Mouse (Mus musculus) bone marrow macrophage, adult 2 months (primary cell): Measurements from ENCODE around the gene Peli2. TPM values are rescaled to one million over a fixed set of nuclear protein-coding genes. Genes with fewer than 3 reads are reported as not detected.

Experiments used
- H3K27ac ChIP-seq: 2 replicates; pipeline ENCODE4 v1.5.1; 2012; ENCODE audit warnings: low read depth, low read length; ENCODE audit not compliant: insufficient read depth
- H3K4me1 ChIP-seq: 2 replicates; pipeline ENCODE4 v1.6.1; 2012; ENCODE audit warnings: low read length; ENCODE audit not compliant: control insufficient read depth, insufficient read depth
- H3K4me3 ChIP-seq: 2 replicates; pipeline ENCODE4 v1.5.1; 2012; ENCODE audit warnings: mild to moderate bottlenecking, low read length, moderate library complexity; ENCODE audit not compliant: insufficient read depth
- CTCF ChIP-seq: IDR thresholded peaks from 2 replicates; pipeline ENCODE4 v1.5.1; 2012; ENCODE audit warnings: low read depth, mild to moderate bottlenecking, low read length, moderate library complexity
- POLR2A ChIP-seq: IDR thresholded peaks from 2 replicates; pipeline ENCODE4 v1.6.1; 2012; ENCODE audit warnings: mild to moderate bottlenecking, low read depth, low read length, borderline replicate concordance
- polyA plus RNA-seq: library from polyadenylated mRNA; stranded (reverse); fragments of >200 nt; gene quantifications from 2 replicates; pipeline ENCODE4 v1.2.4, GENCODE M21; 2012; ENCODE audit not compliant: missing spikeins, insufficient read depth, insufficient read length

Peli2 gene
- polyA plus RNA-seq, 1 experiment = 26.3 TPM

DNA sequence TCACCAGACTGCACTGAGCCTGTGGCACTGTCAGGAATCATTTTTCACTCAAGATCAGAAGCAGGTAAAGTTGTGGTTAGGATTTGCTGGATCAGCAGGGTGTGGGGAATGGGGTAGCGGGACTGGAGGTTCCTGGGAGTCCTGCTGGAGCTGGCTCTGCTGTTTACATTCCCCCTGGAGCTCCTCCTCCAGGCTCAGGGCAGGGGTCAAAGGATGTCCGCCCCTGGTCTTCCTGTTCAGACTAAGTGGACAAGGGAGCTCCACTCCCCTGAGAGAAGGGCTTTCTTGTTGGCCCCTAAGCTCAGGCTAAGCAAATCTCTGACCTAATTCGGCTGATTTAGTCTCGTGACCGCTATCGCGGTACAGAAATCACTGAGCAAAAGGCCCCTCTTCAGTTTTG is 13.7 kb downstream of the Peli2 start:
- no peak for TF ChIP-seq POLR2A
- no peak for TF ChIP-seq CTCF
- Histone ChIP-seq H3K4me3 (no peak overlapping the region), H3K4me1 (peaks cover 77% of the 10 kb centered on the region), H3K27ac (no peak overlapping the region)

DNA sequence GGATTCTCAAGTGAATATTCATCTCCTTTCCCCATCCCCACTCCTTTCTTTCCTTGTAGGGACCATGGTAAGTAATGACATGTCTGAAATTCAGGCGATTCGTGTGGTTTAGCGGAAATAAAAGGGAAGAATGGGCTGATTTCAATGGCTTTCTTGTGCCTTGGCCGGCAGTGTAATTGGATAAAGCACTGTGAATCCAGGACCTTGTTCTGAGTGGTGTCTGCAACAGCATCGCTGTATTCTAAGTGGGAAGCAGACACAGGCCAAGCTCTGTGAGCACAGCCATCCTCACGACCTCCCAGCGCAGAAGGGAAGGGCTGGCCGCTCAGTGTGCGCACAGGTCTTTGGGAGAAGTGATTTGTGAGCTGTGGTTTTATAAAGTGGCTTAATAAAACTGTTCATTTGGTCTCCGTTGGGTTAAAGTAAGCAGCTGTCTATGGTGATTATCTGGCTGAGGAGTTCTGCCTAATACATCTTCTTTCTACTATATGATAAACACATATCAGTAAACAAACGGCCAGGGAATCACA is 15.3 kb downstream of the Peli2 start:
- no peak overlapping the region for H3K27ac ChIP-seq
- no peak overlapping the region for H3K4me3 ChIP-seq
- TF ChIP-seq CTCF (no peak), POLR2A (no peak)
- H3K4me1 ChIP-seq = peaks cover 70% of the 10 kb centered on the region

DNA sequence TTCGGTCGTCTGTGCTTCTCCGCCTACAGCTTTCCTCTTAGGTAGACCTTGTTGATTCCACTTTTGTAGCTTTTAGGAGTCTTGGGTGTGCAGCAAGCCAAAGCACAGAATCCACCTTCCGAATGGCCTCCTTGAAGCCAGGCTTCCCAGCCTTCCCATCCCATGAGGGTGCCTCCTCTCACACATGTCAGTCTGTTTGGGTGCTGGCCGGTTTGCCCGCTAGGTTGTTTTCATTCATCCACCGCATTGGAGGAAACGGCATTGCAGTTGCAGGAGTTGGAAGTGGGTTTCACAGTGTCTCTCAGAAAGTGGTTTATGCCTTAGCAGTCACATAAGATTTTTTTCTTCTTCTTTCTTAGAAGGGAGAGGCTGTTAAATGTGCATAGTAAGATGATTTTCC is 17.1 kb downstream of the Peli2 start:
- TF ChIP-seq POLR2A = no peak
- H3K4me1 ChIP-seq = peaks cover 59% of the 10 kb centered on the region
- H3K4me3 ChIP-seq = no peak overlapping the region
- peak overlapping the region; percentile 38 for H3K27ac ChIP-seq

DNA sequence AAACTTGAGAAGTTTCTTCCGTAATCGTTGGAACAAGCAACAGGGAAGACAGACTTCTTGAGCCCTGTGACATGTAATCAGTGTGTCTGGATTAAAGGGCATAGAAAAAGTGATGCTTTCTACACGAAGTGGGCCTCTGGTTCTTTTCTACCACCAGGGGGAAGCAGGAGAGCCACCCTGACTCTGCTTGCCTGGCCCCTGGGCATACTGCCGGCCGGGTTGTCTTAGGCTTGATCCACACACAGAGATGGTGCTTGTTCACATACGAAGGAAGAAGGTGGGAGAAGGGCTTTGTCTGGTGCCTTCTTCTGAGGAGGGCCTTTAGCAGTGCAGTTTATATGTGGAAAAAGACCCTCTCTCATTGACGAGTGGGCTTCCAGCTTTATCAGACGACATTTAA is 17.5 kb downstream of the Peli2 start:
- TF ChIP-seq CTCF = 0 out of 2 replicates have a peak, but pooled peaks have one; percentile 27
- TF ChIP-seq POLR2A = no peak
- H3K27ac ChIP-seq = peak overlapping the region; percentile 38
- no peak overlapping the region for H3K4me3 ChIP-seq
- H3K4me1 ChIP-seq = peaks cover 57% of the 10 kb centered on the region

DNA sequence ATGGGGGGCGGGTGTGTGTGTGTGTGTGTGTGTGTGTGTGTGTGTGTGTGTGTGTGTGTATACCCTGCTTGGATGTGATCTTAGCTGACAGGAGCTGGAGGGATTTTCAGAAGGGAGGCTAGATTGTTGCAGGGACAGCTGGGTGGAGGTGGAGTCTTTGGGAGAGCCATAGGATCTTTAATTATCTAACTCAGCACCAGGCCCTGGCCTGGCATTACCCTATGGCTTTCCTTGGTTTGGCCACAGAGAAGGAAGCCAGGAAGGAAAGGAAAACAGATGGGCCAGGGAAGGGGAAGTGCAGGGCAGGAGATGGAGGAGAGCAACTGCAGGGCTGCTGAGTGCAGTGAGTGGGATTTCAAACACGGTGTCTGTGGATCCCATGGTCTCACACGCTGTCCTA is 18.8 kb downstream of the Peli2 start:
- H3K4me1 ChIP-seq = peaks cover 44% of the 10 kb centered on the region
- peak overlapping the region; percentile 12; the same call in 1 of the 2 replicates for H3K27ac ChIP-seq
- H3K4me3 ChIP-seq = no peak overlapping the region
- TF ChIP-seq CTCF (no peak), POLR2A (no peak)

DNA sequence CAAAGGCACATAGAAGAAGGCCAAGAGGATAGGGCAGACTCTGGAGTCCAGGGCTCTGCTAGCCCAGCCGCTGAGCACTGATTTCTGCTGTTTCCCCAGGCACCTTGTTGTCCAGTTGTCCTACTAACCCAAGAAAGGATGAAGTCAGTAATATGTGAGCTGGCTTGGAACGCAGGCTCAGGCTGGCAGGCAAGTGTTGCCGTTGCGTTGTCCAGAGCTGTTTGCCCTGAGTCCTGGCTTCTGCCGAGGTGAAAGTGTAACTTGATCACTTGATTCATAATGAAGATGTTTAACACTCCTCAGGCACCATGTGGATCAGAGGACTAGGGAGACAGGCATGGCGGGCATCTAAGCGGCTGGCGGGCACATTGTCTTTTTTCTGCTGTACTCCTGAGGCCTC is 21.1 kb downstream of the Peli2 start:
- H3K4me1 ChIP-seq = peaks cover 31% of the 10 kb centered on the region
- no peak for TF ChIP-seq POLR2A
- TF ChIP-seq CTCF = no peak
- no peak overlapping the region for H3K4me3 ChIP-seq
- H3K27ac ChIP-seq = no peak overlapping the region

DNA sequence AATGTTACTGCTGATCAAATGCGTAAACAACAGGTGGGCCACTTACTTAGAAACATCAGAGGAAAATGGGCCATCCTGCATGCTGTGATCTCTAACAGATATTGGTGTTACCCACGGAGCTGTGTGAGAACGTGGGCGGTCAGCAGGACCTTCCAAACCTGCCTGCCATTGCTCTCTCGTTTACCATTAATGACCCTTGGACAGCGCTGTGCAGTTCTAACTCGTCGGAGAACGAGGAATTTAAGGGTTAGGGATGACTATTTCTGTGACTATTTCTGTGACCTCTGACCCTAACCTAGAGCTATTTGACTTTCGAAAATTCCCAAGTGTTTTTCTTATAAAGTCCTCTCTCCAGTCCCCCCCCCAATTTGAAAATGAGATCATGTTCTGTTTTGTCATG is 22.1 kb downstream of the Peli2 start:
- Histone ChIP-seq H3K4me1 (peaks cover 21% of the 10 kb centered on the region), H3K4me3 (no peak overlapping the region), H3K27ac (no peak overlapping the region)
- no peak for TF ChIP-seq CTCF
- TF ChIP-seq POLR2A = no peak

DNA sequence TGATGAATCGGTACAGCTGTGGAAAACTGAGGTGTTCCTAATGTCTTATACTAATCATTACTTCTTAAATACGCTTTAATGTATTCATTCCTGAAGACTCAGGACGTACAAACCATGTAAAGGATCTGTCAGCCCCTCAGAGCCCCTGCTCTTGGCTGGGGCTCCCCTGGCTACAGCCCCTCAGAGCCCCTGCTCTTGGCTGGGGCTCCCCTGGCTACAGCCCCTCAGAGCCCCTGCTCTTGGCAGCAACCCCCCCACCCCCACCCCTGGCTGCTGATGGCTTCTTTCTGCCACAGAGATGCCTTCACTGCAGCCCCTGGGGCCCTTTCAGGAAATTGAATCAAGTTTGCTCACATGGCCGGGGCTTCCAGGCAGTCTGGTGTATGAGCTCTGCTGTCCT is 22.5 kb downstream of the Peli2 start:
- TF ChIP-seq CTCF = no peak
- TF ChIP-seq POLR2A = no peak
- no peak overlapping the region for H3K27ac ChIP-seq
- H3K4me1 ChIP-seq = peaks cover 19% of the 10 kb centered on the region
- H3K4me3 ChIP-seq = no peak overlapping the region

DNA sequence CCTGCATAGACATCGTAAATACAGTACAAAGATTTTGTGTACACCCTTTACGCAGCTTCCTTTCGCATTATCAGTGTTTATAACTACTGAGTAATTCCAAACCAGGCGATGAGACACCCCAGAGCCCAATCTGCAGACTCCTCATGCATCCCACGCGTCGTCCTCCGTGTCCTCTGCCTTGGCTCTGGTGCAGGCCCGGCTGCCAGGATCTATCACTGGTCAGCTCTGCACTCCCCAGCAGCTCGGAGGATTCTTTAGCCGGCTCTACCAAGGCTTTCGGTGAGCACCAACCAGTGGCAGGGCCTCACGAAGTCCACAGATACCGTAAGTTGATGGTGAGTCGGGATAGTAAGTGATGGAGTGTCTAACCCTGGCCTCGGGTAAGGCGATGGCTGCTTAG is 23.7 kb downstream of the Peli2 start:
- Histone ChIP-seq H3K4me3 (no peak overlapping the region), H3K27ac (no peak overlapping the region), H3K4me1 (peaks cover 9% of the 10 kb centered on the region)
- TF ChIP-seq POLR2A (no peak), CTCF (no peak)

DNA sequence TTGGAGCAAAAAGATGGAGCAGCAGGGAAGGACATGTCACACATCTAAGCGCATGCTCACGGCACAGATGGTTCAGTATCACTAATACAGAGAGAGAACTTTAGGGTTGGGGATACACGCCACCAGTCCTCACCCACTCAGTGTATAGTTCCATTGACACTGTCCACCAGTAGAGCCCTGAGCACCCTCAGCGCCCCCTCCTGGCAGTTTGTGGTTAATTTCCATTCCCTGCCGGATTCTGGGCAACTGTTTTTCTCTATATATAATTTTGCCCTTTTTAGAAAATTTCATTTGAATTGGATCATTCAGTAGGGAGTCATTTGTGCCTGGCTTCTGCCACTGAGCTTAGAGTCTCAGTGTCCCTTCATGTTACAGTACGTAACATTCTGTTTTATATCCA is 27.1 kb downstream of the Peli2 start:
- peak; percentile 44; the same call in 1 of the 2 replicates for TF ChIP-seq CTCF
- TF ChIP-seq POLR2A = no peak
- H3K4me3 ChIP-seq = no peak overlapping the region
- H3K4me1 ChIP-seq = peaks cover 2% of the 10 kb centered on the region; the same call in 1 of the 2 replicates
- H3K27ac ChIP-seq = no peak overlapping the region

DNA sequence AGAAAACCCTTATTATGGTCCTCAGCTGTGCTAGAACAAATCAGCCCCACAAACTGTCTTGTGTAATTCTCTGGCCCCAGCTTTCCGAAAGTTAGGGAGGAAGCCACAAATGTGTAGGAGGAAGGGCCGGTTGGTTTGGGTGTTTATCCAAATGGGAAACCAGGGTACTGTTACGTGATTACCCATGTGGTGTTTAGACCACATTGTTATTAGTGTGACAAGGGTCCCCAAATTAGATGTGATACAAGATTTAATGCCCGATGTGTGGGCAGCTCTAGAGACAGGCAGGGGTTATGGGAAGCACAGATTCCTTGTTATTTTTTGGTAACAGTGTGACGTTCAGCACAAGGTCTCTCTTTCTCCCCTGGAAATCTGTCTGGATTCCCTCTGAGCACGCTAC is 28.0 kb downstream of the Peli2 start:
- TF ChIP-seq POLR2A = no peak
- TF ChIP-seq CTCF = no peak
- Histone ChIP-seq H3K27ac (no peak overlapping the region), H3K4me3 (no peak overlapping the region), H3K4me1 (peaks cover 2% of the 10 kb centered on the region; the same call in 1 of the 2 replicates)
